Mouse (Mus musculus) olfactory bulb, adult 2 months (tissue): ENCODE measurements around the gene Frmd4b.

Experiments
- CTCF ChIP-seq: fragments of 200-500 bp; IDR thresholded peaks from 2 replicates; pipeline ENCODE4 v1.5.1; 2012; ENCODE audit warnings: low read depth, mild to moderate bottlenecking, low read length, moderate library complexity; ENCODE audit not compliant: insufficient read depth
- POLR2A ChIP-seq: fragments of 200-500 bp; IDR thresholded peaks from 2 replicates; pipeline ENCODE4 v1.6.1; 2012; ENCODE audit warnings: mild to moderate bottlenecking, low read depth, low read length, moderate library complexity; ENCODE audit not compliant: insufficient read depth

DNA sequence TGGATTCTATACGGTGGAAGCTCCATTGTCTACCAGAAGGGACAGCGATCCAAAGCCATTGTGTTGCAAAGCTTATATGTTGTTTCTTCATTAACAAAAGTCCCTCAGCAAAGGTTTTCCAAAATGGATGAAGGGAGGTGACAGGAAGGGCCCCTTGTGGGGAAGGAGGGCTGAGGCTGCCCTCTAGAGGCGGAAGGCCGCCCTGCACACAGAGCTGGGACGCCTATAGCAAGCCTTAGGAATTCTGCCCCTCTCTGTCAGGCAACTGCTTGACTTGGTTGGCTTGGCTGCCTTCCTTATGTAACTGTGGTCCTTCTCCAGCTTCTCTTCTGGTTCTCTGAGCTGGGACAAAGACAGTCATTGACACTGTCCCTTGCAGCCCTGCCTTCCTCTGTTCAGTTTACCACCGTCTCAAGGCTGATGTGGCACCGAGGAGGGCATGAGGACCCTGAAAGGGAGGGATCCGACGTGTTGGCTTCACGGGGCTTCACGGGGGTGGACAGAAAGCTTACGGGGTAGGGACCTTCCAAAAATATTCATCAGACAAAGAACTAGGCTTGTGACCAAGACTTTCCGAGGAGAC lies 200.3 kb downstream of the Frmd4b start:
- peak; percentile 83 for TF ChIP-seq CTCF
- no peak for TF ChIP-seq POLR2A
